Comparison of ENCODE assay signal across 8 mouse cellular contexts in genomic region chr7:118115877-118116568, GRCm38 (mm10). TPM values are rescaled to one million over a fixed set of nuclear protein-coding genes. Genes with fewer than 3 reads are reported as not detected.
DNase-seq lines count a peak whose midpoint lies in the region; ATAC-seq lines count a peak whose summit lies in the region.

TSS of gene Rps15a (minus strand) at chr7:118116188.

- peak within 1 kb of the TSS; percentile 99 for H3K4me3 ChIP-seq in heart, embryonic 10.5 days
- H3K4me3 ChIP-seq in kidney, embryonic 15.5 days (replicated peaks) = peak within 1 kb of the TSS; percentile 96

- DNase-seq in B cell, adult 2 months = peak; percentile 95 to 96
- peak; percentile 98 for DNase-seq in brain, adult 2 months (ENCODE audit: low read depth, low spot score)
- DNase-seq in heart, embryonic 10.5 days (ENCODE audit: low spot score) = peak; percentile 95
- peak; percentile 96 for DNase-seq in liver
- DNase-seq in spleen, postnatal 4 days (ENCODE audit: low spot score in 2 of 2) = peak; percentile 94 to 96

- no peaks in the 10 kb centered on the region for H3K9me3 ChIP-seq in heart, embryonic 10.5 days
- H3K9me3 ChIP-seq in kidney, embryonic 15.5 days (replicated peaks) = no peaks in the 10 kb centered on the region

- peaks cover 69% of the 10 kb centered on the region for H3K36me3 ChIP-seq in heart, embryonic 10.5 days
- peaks cover 69% of the 10 kb centered on the region for H3K36me3 ChIP-seq in kidney, embryonic 15.5 days

- peak within 1 kb of the TSS; percentile 83 for H3K4me2 ChIP-seq in kidney, embryonic 15.5 days

- no peaks in the 10 kb centered on the region for H3K27me3 ChIP-seq in heart, embryonic 10.5 days (ENCODE audit: insufficient read depth, poor library complexity, severe bottlenecking)
- H3K27me3 ChIP-seq in kidney, embryonic 15.5 days = no peaks in the 10 kb centered on the region

- peak; percentile 95 for ATAC-seq in erythroblast, adult 5-6 weeks (replicated peaks; ENCODE audit: low FRiP score, poor library complexity, severe bottlenecking)
- ATAC-seq in kidney, embryonic 15.5 days (replicated peaks; ENCODE audit: low FRiP score) = peak; percentile 72
- peak; percentile 78 for ATAC-seq in monocyte, adult 5-6 weeks (replicated peaks; ENCODE audit: insufficient number of reproducible peaks, low FRiP score, low TSS enrichment, poor library complexity, severe bottlenecking)

- peak within 1 kb of the TSS; percentile 98 for H3K9ac ChIP-seq in kidney, embryonic 15.5 days

- peak within 1 kb of the TSS; percentile 99 for H3K27ac ChIP-seq in heart, embryonic 10.5 days
- H3K27ac ChIP-seq in kidney, embryonic 15.5 days = peak within 1 kb of the TSS; percentile 95

- 0% methylated on average over 40 of the region's 40 CpGs for WGBS in heart, embryonic 10.5 days
- under 1% methylated on average over 40 of the region's 40 CpGs for WGBS in kidney, embryonic 15.5 days

- H3K4me1 ChIP-seq in heart, embryonic 10.5 days = peaks cover 31% of the 10 kb centered on the region
- H3K4me1 ChIP-seq in kidney, embryonic 15.5 days = peaks cover 57% of the 10 kb centered on the region

RNA-seq across cellular contexts. Expression of gene Rps15a, which starts in this region (rescaled TPM):
- total RNA-seq in erythroblast, adult 5-6 weeks (2015; ENCODE audit: low replicate concordance) = 430 and 606 TPM in 2 replicates
- 197 and 317 TPM in 2 replicates for total RNA-seq in erythroblast, adult 5-6 weeks (2017; ENCODE audit: low replicate concordance)
- polyA plus RNA-seq in heart, embryonic 10.5 days (2016; fragmentation: Nextera tagmentation; extraction: Ambion mirVana) = 459 and 526 TPM in 2 replicates
- 803 and 853 TPM in 2 replicates for polyA plus RNA-seq in kidney, embryonic 15.5 days (2015; fragmentation: Nextera tagmentation; extraction: Ambion mirVana)
- 800 to 2,076 TPM (median 1,708 TPM) in 3 replicates for total RNA-seq in monocyte, adult 5-6 weeks (2017)

Comparison
In these comparisons a context has a peak if more than half of its experiments do, and no peak if none do; other contexts are left out.
1. Peak in every context shown above with its lines: DNase-seq, ATAC-seq, H3K4me3 ChIP-seq and H3K27ac ChIP-seq.